ENCODE assay signal across 8 mouse cellular contexts in the genomic region with DNA sequence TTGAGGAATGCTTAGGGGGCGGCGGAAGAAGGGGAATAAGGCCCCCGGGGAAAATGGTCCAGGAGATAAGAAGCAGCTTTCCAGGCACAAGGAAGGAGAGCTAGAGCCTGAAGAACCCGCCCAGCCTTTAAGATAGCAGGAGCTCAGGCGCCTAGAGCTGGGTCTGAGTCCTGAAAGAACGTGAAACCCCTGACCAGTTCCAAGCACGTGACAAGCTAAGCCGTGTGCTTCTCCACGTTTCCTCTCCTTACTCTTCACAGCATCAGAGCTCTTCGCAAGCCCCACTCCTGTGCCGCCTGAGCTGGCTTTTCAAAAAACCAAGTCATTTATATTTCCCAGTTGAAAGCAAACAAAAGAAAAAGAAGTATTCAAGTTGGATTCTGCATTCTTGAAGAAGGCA. TPM values are rescaled to one million over a fixed set of nuclear protein-coding genes. Genes with fewer than 3 reads are reported as not detected.
DNase-seq lines count a peak whose midpoint lies in the region; ATAC-seq and TF ChIP-seq lines count a peak whose summit lies in the region.

No protein-coding gene starts in this region.

- no peak for TF ChIP-seq EP300 in heart, adult 2 months (IDR thresholded peaks at IDR 0.05; ENCODE audit: insufficient read depth, low read depth, low read length)

- H3K36me3 ChIP-seq in heart, adult 2 months (ENCODE audit: control insufficient read depth, insufficient read depth, low read length) = no peaks in the 10 kb centered on the region
- peaks cover 7% of the 10 kb centered on the region for H3K36me3 ChIP-seq in kidney, embryonic 16.5 days (ENCODE audit: insufficient read depth, low read length)
- H3K36me3 ChIP-seq in midbrain, embryonic 11.5 days (ENCODE audit: control insufficient read depth, insufficient read depth, low read length) = no peaks in the 10 kb centered on the region

- H3K4me3 ChIP-seq in heart, adult 2 months = peak overlapping the region; percentile 83; the same call in 1 of the 2 replicates
- peak overlapping the region; percentile 92 for H3K4me3 ChIP-seq in kidney, embryonic 16.5 days (ENCODE audit: low read length)
- peak overlapping the region; percentile 74 for H3K4me3 ChIP-seq in midbrain, embryonic 11.5 days (ENCODE audit: low read depth, low read length)

- ATAC-seq in kidney, embryonic 16.5 days (ENCODE audit: low FRiP score, low TSS enrichment) = no peak
- peak; percentile 25; the same call in 1 of the 2 replicates for ATAC-seq in midbrain, embryonic 11.5 days (ENCODE audit: low FRiP score)

- intact Hi-C loops in heart, adult 2 months (cut with DNase I) = no loop called here

- peaks cover 2% of the 10 kb centered on the region; the same call in 1 of the 2 replicates for H3K4me1 ChIP-seq in heart, adult 2 months (ENCODE audit: control insufficient read depth, insufficient read depth, low read length)
- peaks cover 18% of the 10 kb centered on the region for H3K4me1 ChIP-seq in kidney, embryonic 16.5 days (ENCODE audit: insufficient read depth, low read length)
- H3K4me1 ChIP-seq in midbrain, embryonic 11.5 days (ENCODE audit: control insufficient read depth, insufficient read depth, low read length) = peaks cover 6% of the 10 kb centered on the region; the same call in 1 of the 2 replicates

- no peaks in the 10 kb centered on the region for H3K27me3 ChIP-seq in heart, adult 2 months (ENCODE audit: control insufficient read depth, insufficient read depth, low read length)
- H3K27me3 ChIP-seq in kidney, embryonic 16.5 days (ENCODE audit: insufficient read depth, low read length) = no peaks in the 10 kb centered on the region
- H3K27me3 ChIP-seq in midbrain, embryonic 11.5 days (ENCODE audit: control insufficient read depth, insufficient read depth, low read length) = no peaks in the 10 kb centered on the region

- WGBS in heart, adult 2 months = 14% methylated on average over 11 of the region's 11 CpGs
- 2% methylated on average over 11 of the region's 11 CpGs for WGBS in kidney, embryonic 16.5 days
- WGBS in midbrain, embryonic 11.5 days = 4% methylated on average over 11 of the region's 11 CpGs

- TF ChIP-seq CTCF in heart, adult 2 months (IDR thresholded peaks at IDR 0.05) = no peak

- no peak overlapping the region for H3K9ac ChIP-seq in heart, adult 2 months (ENCODE audit: low read depth, low read length)
- H3K9ac ChIP-seq in kidney, embryonic 16.5 days (replicated peaks; ENCODE audit: low read length) = peak overlapping the region; percentile 18
- peak overlapping the region; percentile 24; the same call in 1 of the 2 replicates for H3K9ac ChIP-seq in midbrain, embryonic 11.5 days (ENCODE audit: low read length)

- DNase-seq in cerebellum, postnatal 10 days = peak; percentile 10 to 11
- no peak for DNase-seq in cerebellum, postnatal 36 days
- DNase-seq in R1 (ENCODE audit: low read depth, low spot score) = peak; percentile 23
- peak; percentile 46 to 50 for DNase-seq in heart, adult 2 months
- DNase-seq in midbrain, embryonic 11.5 days (ENCODE audit: low spot score, missing footprints) = peak; percentile 92
- DNase-seq in thymus, postnatal 36 days = peak; percentile 26 to 28
- no peak for DNase-seq in adrenal gland, postnatal 10 days

- TF ChIP-seq POLR2A in heart, adult 2 months (IDR thresholded peaks at IDR 0.05; ENCODE audit: insufficient read depth, low read depth, low read length) = no peak

- peak overlapping the region; percentile 36 for H3K27ac ChIP-seq in heart, adult 2 months
- H3K27ac ChIP-seq in kidney, embryonic 16.5 days (ENCODE audit: low read length) = peak overlapping the region; percentile 44; the same call in 1 of the 2 replicates
- H3K27ac ChIP-seq in midbrain, embryonic 11.5 days (ENCODE audit: low read depth, low read length) = no peak overlapping the region

- H3K9me3 ChIP-seq in kidney, embryonic 16.5 days (ENCODE audit: low read length) = peaks cover 5% of the 10 kb centered on the region
- H3K9me3 ChIP-seq in midbrain, embryonic 11.5 days (ENCODE audit: control insufficient read depth, low read length) = no peaks in the 10 kb centered on the region

- no peaks in the 10 kb centered on the region for H3K79me2 ChIP-seq in heart, adult 2 months (replicated peaks; ENCODE audit: control insufficient read depth, insufficient read depth, low read length)

- H3K4me2 ChIP-seq in kidney, embryonic 16.5 days (replicated peaks; ENCODE audit: low read depth, low read length) = peak overlapping the region; percentile 72
- H3K4me2 ChIP-seq in midbrain, embryonic 11.5 days = peak overlapping the region; percentile 68

RNA-seq across cellular contexts. Expression of a gene that starts 1.1 kb away (rescaled TPM):
- total RNA-seq in heart, adult 2 months (2021) = 1 to 10 TPM; 7.1 to 8.2 TPM
- polyA plus RNA-seq in heart, adult 2 months (2012; rRNA removed) = 5.6 and 13.3 TPM in 2 replicates
- 44.9 and 46.1 TPM in 2 replicates for polyA plus RNA-seq in kidney, embryonic 16.5 days (2015; fragmentation: Nextera tagmentation; extraction: Ambion mirVana)
- polyA plus RNA-seq in midbrain, embryonic 11.5 days (2014; fragmentation: Nextera tagmentation; extraction: Ambion mirVana) = 21.4 and 23.6 TPM in 2 replicates
- 100 to 1,000 TPM; 353 to 427 TPM for total RNA-seq in adrenal gland, postnatal 10 days (2021)

RNA-seq across cellular contexts. Expression of a gene that starts 50.8 kb away (rescaled TPM):
- total RNA-seq in heart, adult 2 months (2021) = 10 to 100 TPM; 45.0 to 52.3 TPM
- polyA plus RNA-seq in heart, adult 2 months (2012; rRNA removed) = 9.5 and 16.3 TPM in 2 replicates
- 0.35 and 1.3 TPM in 2 replicates for polyA plus RNA-seq in kidney, embryonic 16.5 days (2015; fragmentation: Nextera tagmentation; extraction: Ambion mirVana)
- 0.44 and 0.74 TPM in 2 replicates for polyA plus RNA-seq in midbrain, embryonic 11.5 days (2014; fragmentation: Nextera tagmentation; extraction: Ambion mirVana)
- total RNA-seq in adrenal gland, postnatal 10 days (2021) = 10 to 100 TPM; 34.8 to 39.6 TPM

RNA-seq across cellular contexts. Expression of a gene that starts 52.0 kb away (rescaled TPM):
- total RNA-seq in heart, adult 2 months (2021) = not detected
- not detected in 2 replicates for polyA plus RNA-seq in heart, adult 2 months (2012; rRNA removed)
- 0.30 and 0.36 TPM in 2 replicates for polyA plus RNA-seq in kidney, embryonic 16.5 days (2015; fragmentation: Nextera tagmentation; extraction: Ambion mirVana)
- polyA plus RNA-seq in midbrain, embryonic 11.5 days (2014; fragmentation: Nextera tagmentation; extraction: Ambion mirVana) = 0.30 TPM in 1 of 2 replicates, not detected in the other
- 1 to 10 TPM in 1 of 2 experiments, under 1 TPM in 1; 0.78 to 1.1 TPM for total RNA-seq in adrenal gland, postnatal 10 days (2021)

Comparison
In these comparisons a context has a peak if more than half of its experiments do, and no peak if none do; other contexts are left out.
1. DNase-seq: peak in cerebellum, postnatal 10 days (2 of 2), R1 (single experiment), heart, adult 2 months (2 of 2), midbrain, embryonic 11.5 days (single experiment) and thymus, postnatal 36 days (2 of 2); none in cerebellum, postnatal 36 days (0 of 2) and adrenal gland, postnatal 10 days (single experiment).
2. Peak in every context shown above with its lines, with median percentiles within 50 percentile points of each other: H3K4me3 ChIP-seq.